Mouse (Mus musculus): ENCODE data around the gene Olfr1418. TPM values are rescaled to one million over a fixed set of nuclear protein-coding genes. Genes with fewer than 3 reads are reported as not detected.

The Olfr1418 gene
- total and polyA plus RNA-seq, 3 experiments, result not detected

DNA sequence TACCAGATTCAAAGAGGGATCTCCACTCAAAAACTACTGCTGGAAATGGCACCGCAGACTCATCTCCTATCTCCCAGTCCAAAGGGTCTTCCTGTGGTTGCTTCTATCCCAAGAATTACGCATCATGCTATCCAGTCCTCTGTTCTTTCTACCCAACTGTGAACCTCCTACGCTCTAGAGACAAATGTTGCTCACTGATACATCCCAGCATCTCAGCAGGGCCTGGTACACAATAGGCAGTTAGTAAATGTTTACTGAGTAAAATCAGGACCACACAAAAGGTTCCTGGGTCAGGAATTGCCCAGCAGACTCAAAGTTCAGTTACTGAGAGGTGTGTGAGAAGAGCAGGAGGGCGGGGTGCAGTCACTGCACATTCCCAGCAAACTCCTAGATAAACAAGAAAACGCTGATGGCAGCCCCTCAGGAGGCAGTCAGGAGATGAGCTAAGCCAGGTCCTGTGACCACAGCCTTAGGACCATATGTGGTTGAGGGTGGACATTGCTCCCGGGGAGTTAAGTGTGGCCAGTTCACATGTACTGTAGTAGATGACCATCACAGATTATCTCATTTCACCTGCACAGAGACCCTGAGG is 46.0 kb downstream of the Olfr1418 start:
- peaks cover 0 to 9% of the 10 kb centered on the region in 2 experiments; a peak in 1 of 4 replicates for H3K4me1 ChIP-seq (ENCODE audit: control insufficient read depth in 1 of 2, insufficient read depth in 2 of 2)
- dilution Hi-C loops (cut with MboI; ENCODE audit: extremely low pct_ligation_motif_present, extremely low pct_unique_long_range_greater_than_20kb, low sequenced_read_pairs) (no loop called here), in situ Hi-C loops (cut with MboI; ENCODE audit: low pct_ligation_motif_present, low pct_unique_long_range_greater_than_20kb, low sequenced_read_pairs) (no loop called here)
- H3K4me2 ChIP-seq (ENCODE audit: insufficient read depth, low read depth, poor library complexity, severe bottlenecking), result no peak overlapping the region
- peaks cover 45% of the 10 kb centered on the region for H3K27me3 ChIP-seq (replicated peaks)
- H3K27ac ChIP-seq (ENCODE audit: insufficient read depth, low read depth), result no peak overlapping the region
- DNase-seq (ENCODE audit: extremely low read depth), result no peak
- H3K4me3 ChIP-seq (replicated peaks in 1 of 3; ENCODE audit: low read depth in 2 of 3, low read length in 2 of 3, poor library complexity in 1 of 3), result no peak overlapping the region
- H3K9me3 ChIP-seq (replicated peaks; ENCODE audit: low read length), result no peaks in the 10 kb centered on the region
- H3K9ac ChIP-seq (ENCODE audit: insufficient read depth, low read depth), result no peak overlapping the region
- H3K36me3 ChIP-seq (replicated peaks in 1 of 2; ENCODE audit: control insufficient read depth in 1 of 2, insufficient read depth in 1 of 2, low read length in 1 of 2), result no peaks in the 10 kb centered on the region
- no peaks in the 10 kb centered on the region for H3K79me2 ChIP-seq (replicated peaks; ENCODE audit: control insufficient read depth, extremely low read depth, insufficient read depth, poor library complexity, severe bottlenecking)
- TF ChIP-seq MAX (IDR thresholded peaks at IDR 0.05; ENCODE audit: low read length) (no peak), MYC (IDR thresholded peaks at IDR 0.05; ENCODE audit: low read depth, low read length) (no peak), MEF2A (IDR thresholded peaks at IDR 0.05; ENCODE audit: borderline replicate concordance, low read depth, low read length) (no peak), CHD2 (IDR thresholded peaks at IDR 0.05; ENCODE audit: low read length) (no peak), USF2 (conservative IDR thresholded peaks at IDR 0.05; ENCODE audit: low read depth, low read length) (no peak), UBTF (IDR thresholded peaks at IDR 0.05; ENCODE audit: low read depth, low read length) (no peak), EP300 (IDR thresholded peaks at IDR 0.05; ENCODE audit: low read length) (no peak), RAD21 (IDR thresholded peaks at IDR 0.05; ENCODE audit: low read depth, low read length) (no peak), ELF1 (IDR thresholded peaks at IDR 0.05; ENCODE audit: low read depth, low read length) (no peak), POLR2AphosphoS2 (IDR thresholded peaks at IDR 0.05; ENCODE audit: low read depth, low read length) (no peak)

DNA sequence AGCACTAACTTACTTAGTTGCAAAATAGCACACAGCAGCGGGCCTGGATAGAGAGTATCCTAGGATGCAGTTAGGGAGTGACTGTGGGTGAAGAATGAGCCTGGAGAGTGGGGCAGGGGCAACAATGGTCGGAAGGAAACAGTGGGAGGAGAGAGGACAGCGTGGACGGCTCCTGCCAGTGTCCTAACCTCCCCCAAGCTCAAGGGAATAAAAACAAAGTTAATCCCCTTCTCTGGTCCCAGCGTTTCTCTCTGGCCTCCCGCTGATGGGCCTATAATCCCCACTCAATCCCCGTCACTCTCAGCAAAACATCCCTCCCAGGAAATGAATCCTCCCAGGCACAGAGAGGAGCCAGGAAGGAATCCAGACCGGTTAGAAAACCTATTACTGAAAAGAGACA is 47.2 kb downstream of the Olfr1418 start:
- peaks cover 33% of the 10 kb centered on the region for H3K27me3 ChIP-seq (replicated peaks)
- no peaks in the 10 kb centered on the region for H3K36me3 ChIP-seq (replicated peaks in 1 of 2; ENCODE audit: control insufficient read depth in 1 of 2, insufficient read depth in 1 of 2, low read length in 1 of 2)
- no peak overlapping the region for H3K4me2 ChIP-seq (ENCODE audit: insufficient read depth, low read depth, poor library complexity, severe bottlenecking)
- H3K27ac ChIP-seq (ENCODE audit: insufficient read depth, low read depth), result no peak overlapping the region
- no peaks in the 10 kb centered on the region for H3K9me3 ChIP-seq (replicated peaks; ENCODE audit: low read length)
- no peak for DNase-seq (ENCODE audit: extremely low read depth)
- H3K79me2 ChIP-seq (replicated peaks; ENCODE audit: control insufficient read depth, extremely low read depth, insufficient read depth, poor library complexity, severe bottlenecking), result no peaks in the 10 kb centered on the region
- no peaks in the 10 kb centered on the region; a peak in 1 of 4 replicates for H3K4me1 ChIP-seq (ENCODE audit: control insufficient read depth in 1 of 2, insufficient read depth in 2 of 2)
- H3K9ac ChIP-seq (ENCODE audit: insufficient read depth, low read depth), result no peak overlapping the region
- dilution Hi-C loops (cut with MboI; ENCODE audit: extremely low pct_ligation_motif_present, extremely low pct_unique_long_range_greater_than_20kb, low sequenced_read_pairs) (no loop called here), in situ Hi-C loops (cut with MboI; ENCODE audit: low pct_ligation_motif_present, low pct_unique_long_range_greater_than_20kb, low sequenced_read_pairs) (no loop called here)
- TF ChIP-seq MXI1 (IDR thresholded peaks at IDR 0.05; ENCODE audit: low read depth, low read length) (no peak), POLR2A (IDR thresholded peaks at IDR 0.05; ENCODE audit: low read depth, low read length) (no peak), ETS1 (conservative IDR thresholded peaks at IDR 0.05; ENCODE audit: low read depth, low read length) (no peak), ZC3H11A (IDR thresholded peaks at IDR 0.05; ENCODE audit: low read depth, low read length) (no peak), SMC3 (IDR thresholded peaks at IDR 0.05; ENCODE audit: low read depth, low read length) (no peak), CTCF (conservative IDR thresholded peaks at IDR 0.05 in 1 of 2, IDR thresholded peaks at IDR 0.05 in 1 of 2; ENCODE audit: low read depth in 2 of 2, low read length in 2 of 2) (no peak), ZKSCAN1 (IDR thresholded peaks at IDR 0.05; ENCODE audit: borderline replicate concordance, low read depth, low read length) (no peak)
- H3K4me3 ChIP-seq (replicated peaks in 1 of 3; ENCODE audit: low read depth in 2 of 3, low read length in 2 of 3, poor library complexity in 1 of 3), result no peak overlapping the region
